Mouse (Mus musculus): ENCODE measurements around the gene Sema6d. TPM values are rescaled to one million over a fixed set of nuclear protein-coding genes. Genes with fewer than 3 reads are reported as not detected.

Gene Sema6d
- polyA plus RNA-seq, 1 experiment from 2014 or later = 11.4 TPM

- 53% methylated on average over 12 of the region's 12 CpGs for WGBS
- ATAC-seq (ENCODE audit: insufficient number of reproducible peaks, insufficient read depth, low FRiP score, low TSS enrichment, low read depth) = no peak
These were observed 400.4 kb downstream of the Sema6d start for GRCm38 (mm10) chr2:124490010-124490801.

DNA sequence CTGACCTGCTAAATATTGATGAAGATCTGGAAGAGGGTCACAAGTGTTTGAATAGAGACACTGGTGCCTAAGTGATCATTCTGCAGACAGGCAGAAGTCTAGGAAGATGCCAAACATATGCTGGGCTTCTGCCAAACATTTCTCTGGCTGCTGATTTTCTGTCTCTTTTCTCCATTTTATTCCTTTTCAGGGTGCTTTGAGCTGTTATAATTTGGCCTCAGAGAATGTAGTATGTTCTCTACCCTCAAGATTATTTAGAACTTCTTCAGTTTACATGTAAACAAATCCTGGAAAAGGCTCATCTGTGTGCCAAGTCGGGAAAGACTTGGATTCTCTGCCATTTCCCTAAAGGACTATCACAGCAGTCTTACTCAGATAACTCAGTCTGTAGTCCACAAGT, 406.0 kb downstream of the Sema6d start:
- Histone ChIP-seq H3K9ac (no peak overlapping the region), H3K4me3 (no peak overlapping the region), H3K27me3 (no peaks in the 10 kb centered on the region), H3K36me3 (no peaks in the 10 kb centered on the region), H3K27ac (no peak overlapping the region), H3K9me3 (no peaks in the 10 kb centered on the region), H3K4me1 (no peaks in the 10 kb centered on the region), H3K4me2 (no peak overlapping the region)
- ATAC-seq (ENCODE audit: insufficient number of reproducible peaks, insufficient read depth, low FRiP score, low TSS enrichment, low read depth) = no peak
- 60% methylated on average over 1 of the region's 1 CpGs for WGBS

More at GRCm38 (mm10) chr2:124490010-124490801, 400.4 kb downstream of the Sema6d start:
- Histone ChIP-seq H3K27ac (no peak overlapping the region), H3K4me1 (0 out of 2 replicates have a peak, but pooled peaks cover 3% of the 10 kb centered on the region), H3K4me3 (no peak overlapping the region), H3K9ac (no peak overlapping the region), H3K4me2 (no peak overlapping the region), H3K36me3 (no peaks in the 10 kb centered on the region), H3K27me3 (no peaks in the 10 kb centered on the region), H3K9me3 (no peaks in the 10 kb centered on the region)

DNA sequence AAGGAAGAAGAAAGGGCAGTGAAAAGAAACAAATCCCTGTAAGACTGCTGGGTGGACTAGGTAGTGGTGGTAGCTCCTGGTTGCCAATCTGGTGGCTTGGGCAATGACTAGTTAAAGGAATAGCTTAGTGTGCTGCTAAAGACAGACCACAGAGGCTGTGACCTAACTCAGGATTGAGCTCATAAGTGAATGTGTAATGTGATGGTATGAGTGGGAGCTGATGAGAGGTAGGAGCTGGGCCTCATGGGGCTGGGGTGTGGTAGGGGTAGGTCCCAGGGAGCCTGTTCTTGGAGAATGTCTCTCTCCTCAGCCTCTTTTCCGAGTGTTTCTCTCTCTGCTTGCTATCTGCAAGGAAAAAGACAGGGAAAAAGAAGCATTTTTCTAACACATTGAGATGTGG, 409.9 kb downstream of the Sema6d start:
- Histone ChIP-seq H3K4me1 (no peaks in the 10 kb centered on the region), H3K27ac (no peak overlapping the region), H3K27me3 (no peaks in the 10 kb centered on the region), H3K9me3 (no peaks in the 10 kb centered on the region), H3K4me2 (no peak overlapping the region), H3K36me3 (no peaks in the 10 kb centered on the region), H3K9ac (no peak overlapping the region), H3K4me3 (no peak overlapping the region)
- no peak for ATAC-seq (ENCODE audit: insufficient number of reproducible peaks, insufficient read depth, low FRiP score, low TSS enrichment, low read depth)
- 38% methylated on average over 1 of the region's 1 CpGs for WGBS

- Histone ChIP-seq H3K4me1 (no peaks in the 10 kb centered on the region), H3K9me3 (0 out of 2 replicates have a peak, but pooled peaks cover 2% of the 10 kb centered on the region), H3K27me3 (no peaks in the 10 kb centered on the region), H3K27ac (no peak overlapping the region), H3K4me3 (no peak overlapping the region), H3K4me2 (no peak overlapping the region), H3K36me3 (no peaks in the 10 kb centered on the region), H3K9ac (no peak overlapping the region)
- no peak for ATAC-seq (ENCODE audit: insufficient number of reproducible peaks, insufficient read depth, low FRiP score, low TSS enrichment, low read depth)
- 23% methylated on average over 4 of the region's 4 CpGs for WGBS
These were observed 416.2 kb downstream of the Sema6d start for GRCm38 (mm10) chr2:124505784-124506489.

- no peak for ATAC-seq (ENCODE audit: insufficient number of reproducible peaks, insufficient read depth, low FRiP score, low TSS enrichment, low read depth)
- no peak overlapping the region for H3K4me2 ChIP-seq
- 72% methylated on average over 4 of the region's 4 CpGs for WGBS
These were observed 418.0 kb downstream of the Sema6d start for GRCm38 (mm10) chr2:124507804-124508203.

DNA sequence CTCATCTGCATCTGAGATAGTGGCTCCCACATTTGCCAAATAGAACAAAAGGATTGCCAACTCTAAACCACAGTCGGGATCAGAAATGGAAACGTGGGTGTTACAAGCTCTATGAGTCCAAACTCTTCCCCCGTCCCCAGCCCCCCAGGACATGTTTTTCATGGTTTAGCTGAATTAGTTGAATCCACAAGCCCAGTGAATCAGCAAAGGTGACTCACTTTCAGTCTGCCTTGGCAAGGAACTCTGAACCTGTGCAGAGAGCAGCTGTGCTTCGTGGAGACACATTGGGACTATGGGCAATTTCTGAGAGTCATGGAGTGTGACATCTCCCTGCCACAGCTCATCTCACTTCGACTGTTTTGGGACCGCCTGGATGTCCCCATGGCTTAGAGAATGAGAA, 419.7 kb downstream of the Sema6d start:
- H3K36me3 ChIP-seq = no peaks in the 10 kb centered on the region
- no peak overlapping the region for H3K4me3 ChIP-seq
- WGBS = 76% methylated on average over 6 of the region's 6 CpGs
- 0 out of 2 replicates have a peak, but pooled peaks cover 2% of the 10 kb centered on the region for H3K9me3 ChIP-seq
- ATAC-seq (ENCODE audit: insufficient number of reproducible peaks, insufficient read depth, low FRiP score, low TSS enrichment, low read depth) = no peak
- no peak overlapping the region for H3K4me2 ChIP-seq
- no peak overlapping the region for H3K9ac ChIP-seq
- H3K4me1 ChIP-seq = no peaks in the 10 kb centered on the region
- no peak overlapping the region for H3K27ac ChIP-seq
- no peaks in the 10 kb centered on the region for H3K27me3 ChIP-seq

More at GRCm38 (mm10) chr2:124507804-124508203, 418.0 kb downstream of the Sema6d start:
- Histone ChIP-seq H3K27ac (no peak overlapping the region), H3K9ac (no peak overlapping the region), H3K4me3 (no peak overlapping the region), H3K36me3 (no peaks in the 10 kb centered on the region), H3K27me3 (no peaks in the 10 kb centered on the region), H3K9me3 (0 out of 2 replicates have a peak, but pooled peaks cover 2% of the 10 kb centered on the region), H3K4me1 (no peaks in the 10 kb centered on the region)

DNA sequence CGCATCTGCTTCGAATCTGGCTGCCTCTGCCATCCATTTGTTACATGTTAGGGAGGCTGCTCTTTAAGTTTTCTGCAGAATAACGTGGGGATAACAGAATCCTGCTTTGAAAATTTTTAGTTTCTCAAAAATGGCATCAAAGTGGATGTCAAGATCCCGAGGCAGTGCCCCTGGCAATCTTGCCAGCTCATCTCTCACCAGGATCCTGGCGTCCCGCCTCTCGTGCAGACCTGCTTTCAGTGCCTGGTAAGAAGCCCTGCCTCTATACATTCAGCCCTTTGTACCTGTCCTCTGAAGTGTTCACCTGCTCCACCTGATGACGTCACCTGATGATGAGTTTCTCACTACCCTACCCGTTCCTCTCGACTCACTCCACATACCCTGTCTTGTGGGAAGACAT, 422.1 kb downstream of the Sema6d start:
- ATAC-seq (ENCODE audit: insufficient number of reproducible peaks, insufficient read depth, low FRiP score, low TSS enrichment, low read depth) = no peak
- Histone ChIP-seq H3K27ac (no peak overlapping the region), H3K27me3 (no peaks in the 10 kb centered on the region)

DNA sequence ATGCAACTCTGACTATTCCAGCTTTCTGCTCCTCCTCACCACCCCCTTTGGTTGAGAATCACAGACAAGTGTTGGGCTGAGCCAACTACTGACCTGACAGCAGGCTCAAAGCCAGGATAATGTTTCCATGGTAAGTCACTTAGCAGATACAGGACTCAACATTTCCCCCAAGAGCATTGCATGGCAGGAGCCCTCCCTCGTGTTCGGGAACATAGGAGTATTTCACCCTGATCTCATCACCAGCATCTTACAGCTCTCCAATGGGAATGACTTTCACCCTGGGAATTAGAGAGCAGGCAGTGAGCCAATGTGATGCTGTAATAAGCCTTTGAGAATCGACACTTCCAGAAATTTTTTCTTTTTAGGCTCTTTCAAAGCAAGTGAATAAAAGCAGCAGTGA, 432.7 kb downstream of the Sema6d start:
- 87% methylated on average over 3 of the region's 3 CpGs for WGBS
- no peak overlapping the region for H3K4me2 ChIP-seq
- H3K9me3 ChIP-seq = no peaks in the 10 kb centered on the region
- no peaks in the 10 kb centered on the region for H3K4me1 ChIP-seq
- ATAC-seq (ENCODE audit: insufficient number of reproducible peaks, insufficient read depth, low FRiP score, low TSS enrichment, low read depth) = no peak
- no peak overlapping the region for H3K9ac ChIP-seq
- H3K27ac ChIP-seq = no peak overlapping the region
- no peak overlapping the region for H3K4me3 ChIP-seq
- no peaks in the 10 kb centered on the region for H3K27me3 ChIP-seq
- H3K36me3 ChIP-seq = no peaks in the 10 kb centered on the region

More for the DNA sequence above, 422.1 kb downstream of the Sema6d start:
- no peaks in the 10 kb centered on the region for H3K4me1 ChIP-seq
- 0 out of 2 replicates have a peak, but pooled peaks cover 2% of the 10 kb centered on the region for H3K9me3 ChIP-seq
- H3K4me3 ChIP-seq = no peak overlapping the region
- 76% methylated on average over 10 of the region's 10 CpGs for WGBS
- no peak overlapping the region for H3K9ac ChIP-seq
- no peak overlapping the region for H3K4me2 ChIP-seq
- no peaks in the 10 kb centered on the region for H3K36me3 ChIP-seq

DNA sequence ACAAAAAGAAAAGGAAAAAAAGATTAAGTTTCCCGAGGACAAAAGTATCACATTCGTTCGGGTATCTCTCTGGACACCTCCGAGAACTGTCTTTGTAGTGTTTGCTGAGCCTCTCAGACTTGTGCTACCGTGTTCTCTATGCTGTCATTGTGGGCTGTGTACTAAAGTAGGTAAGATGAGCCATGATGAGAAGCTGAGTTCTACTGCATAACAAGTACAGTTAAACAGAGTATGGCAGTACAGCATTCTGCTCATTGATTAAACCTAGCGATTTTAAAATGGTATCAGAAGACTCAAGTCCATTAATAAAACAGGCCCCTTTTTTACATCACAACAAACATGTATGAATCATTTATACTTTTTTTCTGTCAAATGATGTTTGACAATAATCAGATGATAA, 433.9 kb downstream of the Sema6d start:
- Histone ChIP-seq H3K4me2 (no peak overlapping the region), H3K27me3 (no peaks in the 10 kb centered on the region), H3K9ac (no peak overlapping the region), H3K4me1 (no peaks in the 10 kb centered on the region), H3K36me3 (no peaks in the 10 kb centered on the region), H3K27ac (no peak overlapping the region), H3K4me3 (no peak overlapping the region), H3K9me3 (no peaks in the 10 kb centered on the region)
- 87% methylated on average over 6 of the region's 6 CpGs for WGBS
- ATAC-seq (ENCODE audit: insufficient number of reproducible peaks, insufficient read depth, low FRiP score, low TSS enrichment, low read depth) = no peak

DNA sequence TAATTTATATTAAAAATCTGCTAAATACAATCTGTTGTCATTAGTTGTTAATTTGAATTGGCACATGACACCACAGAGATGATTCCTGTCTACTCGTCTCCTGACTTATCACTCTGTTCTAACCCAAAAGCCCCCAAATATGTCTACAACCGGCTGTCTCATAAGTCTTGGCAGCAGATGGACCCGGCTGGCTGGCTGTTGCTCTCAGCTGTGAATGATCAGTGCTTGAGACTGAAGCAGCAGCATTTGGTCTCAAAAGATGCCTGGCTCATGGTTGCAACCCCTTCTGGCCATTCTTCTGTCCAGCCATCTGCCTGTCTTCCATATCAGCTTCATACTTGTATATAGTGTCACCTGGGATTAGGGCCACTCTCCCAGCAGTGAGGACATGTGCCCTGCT, 434.4 kb downstream of the Sema6d start:
- 77% methylated on average over 3 of the region's 3 CpGs for WGBS
- no peaks in the 10 kb centered on the region for H3K36me3 ChIP-seq
- no peak for ATAC-seq (ENCODE audit: insufficient number of reproducible peaks, insufficient read depth, low FRiP score, low TSS enrichment, low read depth)
- no peak overlapping the region for H3K9ac ChIP-seq
- no peaks in the 10 kb centered on the region for H3K4me1 ChIP-seq
- no peak overlapping the region for H3K4me3 ChIP-seq
- H3K9me3 ChIP-seq = no peaks in the 10 kb centered on the region
- no peaks in the 10 kb centered on the region for H3K27me3 ChIP-seq
- H3K27ac ChIP-seq = no peak overlapping the region
- no peak overlapping the region for H3K4me2 ChIP-seq

GRCm38 (mm10) chr2:124527641-124528040, 437.9 kb downstream of the Sema6d start:
- no peak overlapping the region for H3K4me2 ChIP-seq
- H3K36me3 ChIP-seq = no peaks in the 10 kb centered on the region
- H3K27ac ChIP-seq = no peak overlapping the region
- 83% methylated on average over 3 of the region's 3 CpGs for WGBS
- H3K4me3 ChIP-seq = no peak overlapping the region
- no peak overlapping the region for H3K9ac ChIP-seq
- no peak for ATAC-seq (ENCODE audit: insufficient number of reproducible peaks, insufficient read depth, low FRiP score, low TSS enrichment, low read depth)
- no peaks in the 10 kb centered on the region for H3K4me1 ChIP-seq
- H3K27me3 ChIP-seq = no peaks in the 10 kb centered on the region
- H3K9me3 ChIP-seq = no peaks in the 10 kb centered on the region

GRCm38 (mm10) chr2:124530441-124530840, 440.7 kb downstream of the Sema6d start:
- Histone ChIP-seq H3K4me1 (no peaks in the 10 kb centered on the region), H3K9me3 (no peaks in the 10 kb centered on the region), H3K36me3 (no peaks in the 10 kb centered on the region), H3K27ac (no peak overlapping the region), H3K9ac (no peak overlapping the region), H3K4me2 (no peak overlapping the region), H3K4me3 (no peak overlapping the region), H3K27me3 (no peaks in the 10 kb centered on the region)
- WGBS = 91% methylated on average over 2 of the region's 2 CpGs
- no peak for ATAC-seq (ENCODE audit: insufficient number of reproducible peaks, insufficient read depth, low FRiP score, low TSS enrichment, low read depth)
